Mouse (Mus musculus) testis, adult 2 months (tissue): ENCODE measurements around the gene Hagh.

Source experiments
- CTCF ChIP-seq: fragments of 200-500 bp; IDR thresholded peaks from 2 replicates; pipeline ENCODE4 v1.5.1; 2012; ENCODE audit warnings: low read depth, mild to moderate bottlenecking, inconsistent platforms, low read length, moderate library complexity; ENCODE audit not compliant: control insufficient read depth, insufficient read depth, insufficient replicate concordance
- POLR2A ChIP-seq: fragments of 200-500 bp; IDR thresholded peaks from 2 replicates; pipeline ENCODE4 v1.6.1; 2012; ENCODE audit warnings: low read depth, mild to moderate bottlenecking, inconsistent platforms, low read length, moderate library complexity; ENCODE audit not compliant: control insufficient read depth

GRCm38 (mm10) chr17:24849733-24850064 is 9.8 kb downstream of the Hagh start:
- TF ChIP-seq POLR2A, result 0 out of 2 replicates have a peak, but pooled peaks have one; percentile 56
- 0 out of 2 replicates have a peak, but pooled peaks have one; percentile 24 for TF ChIP-seq CTCF
